Mouse (Mus musculus): ENCODE measurements around the gene Syn2. TPM values are rescaled to one million over a fixed set of nuclear protein-coding genes. Genes with fewer than 3 reads are reported as not detected.

The Syn2 gene
- polyA plus RNA-seq (2016; fragmentation: Nextera tagmentation; extraction: Ambion mirVana) = 0.27 and 0.63 TPM in 2 replicates

- Histone ChIP-seq H3K27me3 (ENCODE audit: poor library complexity, severe bottlenecking) (peaks cover 56% of the 10 kb centered on the region), H3K36me3 (replicated peaks) (no peaks in the 10 kb centered on the region), H3K27ac (peak within 1 kb of the TSS; percentile 73; the same call in 1 of the 2 replicates), H3K4me1 (peaks cover 19% of the 10 kb centered on the region), H3K9me3 (no peaks in the 10 kb centered on the region), H3K4me3 (peak within 1 kb of the TSS; percentile 67)
- DNase-seq (ENCODE audit: extremely low spot score, low spot score) = peak; percentile 86
- WGBS = under 1% methylated on average over 75 of the region's 75 CpGs
These were observed at the start of gene Syn2 for GRCm38 (mm10) chr6:115134501-115135331. Gene Syn2, plus strand, starts transcription at chr6:115134902.

- H3K4me1 ChIP-seq = peaks cover 16% of the 10 kb centered on the region
- no peak overlapping the region for H3K27ac ChIP-seq
- H3K27me3 ChIP-seq (ENCODE audit: poor library complexity, severe bottlenecking) = no peaks in the 10 kb centered on the region
- no peaks in the 10 kb centered on the region for H3K9me3 ChIP-seq
- no peaks in the 10 kb centered on the region for H3K36me3 ChIP-seq (replicated peaks)
- DNase-seq (ENCODE audit: extremely low spot score, low spot score) = no peak
- 59% methylated on average over 9 of the region's 9 CpGs for WGBS
- H3K4me3 ChIP-seq = no peak overlapping the region
These were observed 49.3 kb upstream of the Syn2 start for GRCm38 (mm10) chr6:115085274-115085841.

GRCm38 (mm10) chr6:115088314-115089106 lies 46.2 kb upstream of the Syn2 start:
- Histone ChIP-seq H3K9me3 (no peaks in the 10 kb centered on the region), H3K4me3 (no peak overlapping the region), H3K4me1 (peaks cover 16% of the 10 kb centered on the region), H3K27ac (no peak overlapping the region), H3K36me3 (replicated peaks) (no peaks in the 10 kb centered on the region), H3K27me3 (ENCODE audit: poor library complexity, severe bottlenecking) (no peaks in the 10 kb centered on the region)
- DNase-seq (ENCODE audit: extremely low spot score, low spot score) = no peak
- 61% methylated on average over 7 of the region's 7 CpGs for WGBS

GRCm38 (mm10) chr6:115091737-115092136 lies 43.0 kb upstream of the Syn2 start:
- H3K27me3 ChIP-seq (ENCODE audit: poor library complexity, severe bottlenecking) = no peaks in the 10 kb centered on the region
- peaks cover 10% of the 10 kb centered on the region for H3K4me1 ChIP-seq
- 81% methylated on average over 1 of the region's 1 CpGs for WGBS
- H3K9me3 ChIP-seq = no peaks in the 10 kb centered on the region
- H3K27ac ChIP-seq = no peak overlapping the region
- no peaks in the 10 kb centered on the region for H3K36me3 ChIP-seq (replicated peaks)
- DNase-seq (ENCODE audit: extremely low spot score, low spot score) = no peak
- no peak overlapping the region for H3K4me3 ChIP-seq

GRCm38 (mm10) chr6:115102542-115102941 lies 32.2 kb upstream of the Syn2 start:
- H3K27me3 ChIP-seq (ENCODE audit: poor library complexity, severe bottlenecking) = no peaks in the 10 kb centered on the region
- no peak overlapping the region for H3K27ac ChIP-seq
- 78% methylated on average over 4 of the region's 4 CpGs for WGBS
- H3K4me1 ChIP-seq = no peaks in the 10 kb centered on the region
- DNase-seq (ENCODE audit: extremely low spot score, low spot score) = no peak
- H3K9me3 ChIP-seq = no peaks in the 10 kb centered on the region
- H3K36me3 ChIP-seq (replicated peaks) = no peaks in the 10 kb centered on the region
- no peak overlapping the region for H3K4me3 ChIP-seq

GRCm38 (mm10) chr6:115111426-115111825 lies 23.3 kb upstream of the Syn2 start:
- WGBS = 100% methylated on average over 1 of the region's 1 CpGs
- H3K4me3 ChIP-seq = no peak overlapping the region
- H3K4me1 ChIP-seq = no peaks in the 10 kb centered on the region
- no peak for DNase-seq (ENCODE audit: extremely low spot score, low spot score)
- no peaks in the 10 kb centered on the region for H3K9me3 ChIP-seq
- H3K27ac ChIP-seq = no peak overlapping the region
- H3K36me3 ChIP-seq (replicated peaks) = no peaks in the 10 kb centered on the region
- H3K27me3 ChIP-seq (ENCODE audit: poor library complexity, severe bottlenecking) = no peaks in the 10 kb centered on the region

- H3K4me3 ChIP-seq = no peak overlapping the region
- no peaks in the 10 kb centered on the region for H3K9me3 ChIP-seq
- 89% methylated on average over 4 of the region's 4 CpGs for WGBS
- H3K27me3 ChIP-seq (ENCODE audit: poor library complexity, severe bottlenecking) = no peaks in the 10 kb centered on the region
- no peaks in the 10 kb centered on the region for H3K36me3 ChIP-seq (replicated peaks)
- H3K4me1 ChIP-seq = peaks cover 32% of the 10 kb centered on the region
- H3K27ac ChIP-seq = peak overlapping the region; percentile 60; the same call in 1 of the 2 replicates
- no peak for DNase-seq (ENCODE audit: extremely low spot score, low spot score)
These were observed 12.5 kb upstream of the Syn2 start for GRCm38 (mm10) chr6:115122181-115122580.

GRCm38 (mm10) chr6:115123262-115124201 lies 11.2 kb upstream of the Syn2 start:
- Histone ChIP-seq H3K4me3 (peak overlapping the region; percentile 6; the same call in 1 of the 2 replicates), H3K9me3 (no peaks in the 10 kb centered on the region), H3K4me1 (peaks cover 36% of the 10 kb centered on the region), H3K27me3 (ENCODE audit: poor library complexity, severe bottlenecking) (no peaks in the 10 kb centered on the region), H3K36me3 (replicated peaks) (no peaks in the 10 kb centered on the region), H3K27ac (peak overlapping the region; percentile 60)
- DNase-seq (ENCODE audit: extremely low spot score, low spot score) = peak; percentile 28
- 30% methylated on average over 10 of the region's 10 CpGs for WGBS

GRCm38 (mm10) chr6:115124675-115125357 lies 9.9 kb upstream of the Syn2 start:
- no peaks in the 10 kb centered on the region for H3K36me3 ChIP-seq (replicated peaks)
- no peaks in the 10 kb centered on the region for H3K27me3 ChIP-seq (ENCODE audit: poor library complexity, severe bottlenecking)
- no peaks in the 10 kb centered on the region for H3K9me3 ChIP-seq
- peaks cover 36% of the 10 kb centered on the region for H3K4me1 ChIP-seq
- H3K4me3 ChIP-seq = no peak overlapping the region
- H3K27ac ChIP-seq = no peak overlapping the region
- WGBS = 80% methylated on average over 2 of the region's 2 CpGs
- DNase-seq (ENCODE audit: extremely low spot score, low spot score) = no peak

GRCm38 (mm10) chr6:115125358-115125720 lies 9.4 kb upstream of the Syn2 start:
- WGBS = 95% methylated on average over 1 of the region's 1 CpGs
- Histone ChIP-seq H3K27ac (no peak overlapping the region), H3K9me3 (no peaks in the 10 kb centered on the region), H3K27me3 (ENCODE audit: poor library complexity, severe bottlenecking) (no peaks in the 10 kb centered on the region), H3K36me3 (replicated peaks) (no peaks in the 10 kb centered on the region), H3K4me3 (no peak overlapping the region), H3K4me1 (peaks cover 36% of the 10 kb centered on the region)
- DNase-seq (ENCODE audit: extremely low spot score, low spot score) = no peak

GRCm38 (mm10) chr6:115126232-115126785 lies 8.4 kb upstream of the Syn2 start:
- Histone ChIP-seq H3K9me3 (no peaks in the 10 kb centered on the region), H3K27ac (0 out of 2 replicates have a peak overlapping the region, but pooled peaks have one; percentile 37), H3K4me1 (peaks cover 36% of the 10 kb centered on the region), H3K27me3 (ENCODE audit: poor library complexity, severe bottlenecking) (no peaks in the 10 kb centered on the region), H3K36me3 (replicated peaks) (no peaks in the 10 kb centered on the region), H3K4me3 (no peak overlapping the region)
- WGBS = 40% methylated on average over 2 of the region's 2 CpGs
- peak; percentile 29 for DNase-seq (ENCODE audit: extremely low spot score, low spot score)

All from forebrain, embryonic 10.5 days (tissue).